Mouse (Mus musculus) neural tube, embryonic 12.5 days (tissue): Measurements from ENCODE around the gene Cdh22. TPM values are rescaled to one million over a fixed set of nuclear protein-coding genes. Genes with fewer than 3 reads are reported as not detected.

Experiments
- ATAC-seq: fragments of 200-750 bp; cut with Nextera tagmentation; 2 replicates; pipeline ENCODE4 v1.8.0; 2017; ENCODE audit warnings: low read depth, mild to moderate bottlenecking, moderate TSS enrichment, moderate library complexity; ENCODE audit not compliant: low FRiP score
- H3K27ac ChIP-seq: fragments of 300-500 bp; sonication (generic); 2 replicates; pipeline ENCODE4 v1.5.1; 2016
- H3K27me3 ChIP-seq: fragments of 300-500 bp; sonication (generic); replicated peaks from 2 replicates; pipeline ENCODE4 v1.6.1; 2016; ENCODE audit warnings: mild to moderate bottlenecking
- H3K36me3 ChIP-seq: fragments of 300-500 bp; sonication (generic); 2 replicates; pipeline ENCODE4 v1.6.1; 2016; ENCODE audit warnings: mild to moderate bottlenecking
- H3K4me1 ChIP-seq: fragments of 300-500 bp; sonication (generic); 2 replicates; pipeline ENCODE4 v1.6.1; 2016
- H3K4me2 ChIP-seq: fragments of 300-500 bp; sonication (generic); replicated peaks from 2 replicates; pipeline ENCODE4 v1.6.1; 2016; ENCODE audit warnings: mild to moderate bottlenecking
- H3K4me3 ChIP-seq: fragments of 300-500 bp; sonication (generic); 2 replicates; pipeline ENCODE4 v1.5.1; 2016
- H3K9ac ChIP-seq: fragments of 300-500 bp; sonication (generic); 2 replicates; pipeline ENCODE4 v1.6.1; 2016; ENCODE audit warnings: mild to moderate bottlenecking
- H3K9me3 ChIP-seq: fragments of 300-500 bp; sonication (generic); 2 replicates; pipeline ENCODE4 v1.6.1; 2016; ENCODE audit warnings: mild to moderate bottlenecking
- WGBS: fragments of 180-500 bp; shearing (Covaris S2); methylation state at CpG from one replicate; pipeline ENCODE4 v1.1.7; 2016; 5-methylcytosine and 5-hydroxymethylcytosine counted together
- polyA plus RNA-seq: library from polyadenylated mRNA; unstranded; fragments of >200 nt; fragmentation: Nextera tagmentation; extraction: Ambion mirVana; gene quantifications from 2 replicates; pipeline ENCODE4 v1.2.1, GENCODE M21; 2016

Gene Cdh22
- polyA plus RNA-seq, 1 experiment from 2014 or later = 10.4 TPM

DNA sequence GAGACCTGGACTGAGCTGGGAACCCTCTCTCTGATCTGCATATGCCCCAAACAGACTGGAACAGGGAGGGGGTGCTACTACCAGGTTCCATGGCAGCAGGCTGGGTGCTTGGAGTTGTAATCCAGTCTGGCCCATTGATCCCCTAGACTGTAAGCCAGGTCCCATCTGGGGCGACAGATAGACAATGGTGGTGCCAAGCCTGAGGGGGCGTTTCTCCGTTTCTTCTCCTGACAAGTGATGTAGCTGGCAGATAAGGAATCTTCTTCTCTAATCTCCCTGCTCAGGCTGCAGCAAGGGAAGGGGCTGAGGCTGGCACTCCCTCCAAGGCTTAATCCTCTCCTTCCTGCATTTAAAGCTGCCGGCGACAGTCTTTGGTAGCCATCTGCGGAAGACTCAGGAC, 37.1 kb downstream of the Cdh22 start:
- H3K36me3 ChIP-seq = no peaks in the 10 kb centered on the region
- H3K4me2 ChIP-seq = no peak overlapping the region
- ATAC-seq = no peak
- H3K4me1 ChIP-seq = peaks cover 53% of the 10 kb centered on the region
- H3K27me3 ChIP-seq = peaks cover 79% of the 10 kb centered on the region
- no peak overlapping the region for H3K4me3 ChIP-seq
- H3K9me3 ChIP-seq = no peaks in the 10 kb centered on the region
- WGBS = 72% methylated on average over 6 of the region's 6 CpGs
- no peak overlapping the region for H3K27ac ChIP-seq
- no peak overlapping the region for H3K9ac ChIP-seq

DNA sequence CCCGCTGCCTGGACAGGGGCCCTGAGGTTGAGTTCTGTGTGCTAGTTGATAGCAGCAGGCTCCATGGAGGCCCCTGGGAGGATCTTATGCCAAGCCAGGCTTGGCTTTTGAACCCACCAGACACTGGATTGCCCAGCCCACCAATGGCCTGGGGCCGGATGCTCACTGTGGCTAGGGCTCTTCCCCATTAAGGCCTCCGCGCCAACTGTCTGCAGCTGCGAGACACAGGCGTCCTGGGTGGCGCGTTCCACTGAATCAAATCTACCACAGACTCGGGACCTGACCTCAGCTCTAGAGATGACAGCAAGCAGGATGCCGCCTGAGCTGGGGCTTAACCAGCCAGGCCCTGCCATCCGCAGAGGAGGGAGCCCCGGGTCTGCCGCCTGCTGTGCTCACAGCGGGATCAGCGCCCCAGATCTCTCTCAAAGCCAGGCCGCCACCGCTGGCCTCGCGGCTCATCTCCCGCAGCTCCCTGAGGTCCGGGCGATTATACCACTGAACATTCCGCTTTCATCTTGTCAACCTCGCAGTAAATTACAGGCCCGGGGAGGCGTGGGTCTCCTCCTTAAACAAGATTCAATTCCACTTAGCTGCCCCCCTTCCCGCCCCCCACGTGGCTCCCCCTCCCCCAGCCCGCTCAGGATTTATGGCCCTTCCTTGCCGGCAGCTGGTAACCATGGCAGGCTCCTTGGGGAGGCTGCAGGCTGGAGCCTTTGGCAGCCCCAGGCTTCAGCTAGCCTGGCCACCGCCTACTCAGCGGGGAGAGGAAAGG, 39.1 kb downstream of the Cdh22 start:
- no peak overlapping the region for H3K9ac ChIP-seq
- peak; percentile 84 for ATAC-seq
- H3K4me3 ChIP-seq = no peak overlapping the region
- H3K4me2 ChIP-seq = peak overlapping the region; percentile 46
- H3K27ac ChIP-seq = peak overlapping the region; percentile 23
- H3K36me3 ChIP-seq = no peaks in the 10 kb centered on the region
- H3K27me3 ChIP-seq = peaks cover 73% of the 10 kb centered on the region
- H3K9me3 ChIP-seq = no peaks in the 10 kb centered on the region
- peaks cover 34% of the 10 kb centered on the region for H3K4me1 ChIP-seq
- 2% methylated on average over 32 of the region's 32 CpGs for WGBS

DNA sequence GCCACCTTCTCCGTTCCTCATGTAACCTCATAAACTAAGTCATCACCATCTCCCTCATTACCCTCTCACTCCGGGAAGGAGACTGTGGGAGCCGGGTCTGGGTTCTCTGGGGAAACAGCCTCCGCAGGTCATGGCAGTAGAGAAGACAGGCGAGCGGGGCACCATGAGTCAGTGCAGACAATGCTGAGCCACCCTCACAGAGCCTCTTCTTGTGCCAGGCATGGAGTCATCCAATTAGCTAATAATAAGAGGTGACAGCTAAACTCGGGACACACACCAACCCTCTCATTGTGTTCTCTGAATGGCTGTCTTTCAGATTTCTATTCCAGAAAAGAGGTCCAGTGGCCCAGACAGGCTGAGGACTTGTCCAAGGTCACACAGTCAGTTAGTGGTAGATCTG, 43.2 kb downstream of the Cdh22 start:
- H3K4me2 ChIP-seq = no peak overlapping the region
- H3K27me3 ChIP-seq = peaks cover 72% of the 10 kb centered on the region
- no peak for ATAC-seq
- H3K9me3 ChIP-seq = no peaks in the 10 kb centered on the region
- no peak overlapping the region for H3K27ac ChIP-seq
- no peaks in the 10 kb centered on the region for H3K36me3 ChIP-seq
- H3K9ac ChIP-seq = no peak overlapping the region
- H3K4me1 ChIP-seq = peaks cover 20% of the 10 kb centered on the region
- no peak overlapping the region for H3K4me3 ChIP-seq
- 59% methylated on average over 7 of the region's 7 CpGs for WGBS

DNA sequence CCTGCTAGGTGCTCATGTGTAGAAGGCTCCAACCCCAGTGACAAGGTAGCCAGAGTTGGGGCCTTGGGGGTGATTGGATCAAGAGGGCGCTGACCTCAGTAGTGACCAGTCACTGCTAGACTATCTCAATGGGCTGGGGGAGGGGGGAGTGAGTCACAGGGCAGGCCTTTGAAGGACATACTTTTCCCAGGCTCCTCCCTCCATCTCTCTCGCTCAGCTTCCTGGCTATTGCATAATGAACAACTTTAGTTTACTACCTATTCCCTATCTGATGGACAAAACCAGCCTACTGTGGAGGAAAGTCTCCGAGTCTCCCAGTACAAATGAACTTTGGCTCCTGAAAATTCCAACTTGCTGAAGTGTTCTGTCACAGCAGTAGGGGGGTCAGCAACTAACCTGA, 45.1 kb downstream of the Cdh22 start:
- no peak overlapping the region for H3K27ac ChIP-seq
- H3K9ac ChIP-seq = no peak overlapping the region
- ATAC-seq = no peak
- no peaks in the 10 kb centered on the region for H3K9me3 ChIP-seq
- WGBS = 77% methylated on average over 3 of the region's 3 CpGs
- H3K4me3 ChIP-seq = no peak overlapping the region
- peaks cover 2% of the 10 kb centered on the region; the same call in 1 of the 2 replicates for H3K4me1 ChIP-seq
- no peaks in the 10 kb centered on the region for H3K36me3 ChIP-seq
- H3K27me3 ChIP-seq = peaks cover 83% of the 10 kb centered on the region
- no peak overlapping the region for H3K4me2 ChIP-seq

GRCm38 (mm10) chr2:165187648-165188380, 46.8 kb downstream of the Cdh22 start:
- Histone ChIP-seq H3K27ac (no peak overlapping the region), H3K9ac (no peak overlapping the region), H3K4me1 (peaks cover 15% of the 10 kb centered on the region), H3K36me3 (no peaks in the 10 kb centered on the region), H3K9me3 (no peaks in the 10 kb centered on the region), H3K4me2 (no peak overlapping the region), H3K4me3 (no peak overlapping the region), H3K27me3 (peaks cover 75% of the 10 kb centered on the region)
- ATAC-seq = no peak
- WGBS = 76% methylated on average over 9 of the region's 9 CpGs

GRCm38 (mm10) chr2:165184015-165184633, 50.5 kb downstream of the Cdh22 start:
- WGBS = 35% methylated on average over 9 of the region's 9 CpGs
- Histone ChIP-seq H3K9me3 (no peaks in the 10 kb centered on the region), H3K4me3 (no peak overlapping the region), H3K36me3 (no peaks in the 10 kb centered on the region), H3K4me2 (no peak overlapping the region; the same call in 1 of the 2 replicates), H3K4me1 (peaks cover 32% of the 10 kb centered on the region), H3K27ac (no peak overlapping the region), H3K27me3 (peaks cover 82% of the 10 kb centered on the region), H3K9ac (no peak overlapping the region)
- ATAC-seq = peak; percentile 70

- H3K4me1 ChIP-seq = peaks cover 40% of the 10 kb centered on the region
- no peak for ATAC-seq
- H3K4me2 ChIP-seq = no peak overlapping the region
- H3K4me3 ChIP-seq = no peak overlapping the region
- 60% methylated on average over 11 of the region's 11 CpGs for WGBS
- H3K36me3 ChIP-seq = no peaks in the 10 kb centered on the region
- no peaks in the 10 kb centered on the region for H3K9me3 ChIP-seq
- no peak overlapping the region for H3K9ac ChIP-seq
- H3K27ac ChIP-seq = no peak overlapping the region
- peaks cover 82% of the 10 kb centered on the region for H3K27me3 ChIP-seq
These were observed 52.3 kb downstream of the Cdh22 start for GRCm38 (mm10) chr2:165182085-165182976.

DNA sequence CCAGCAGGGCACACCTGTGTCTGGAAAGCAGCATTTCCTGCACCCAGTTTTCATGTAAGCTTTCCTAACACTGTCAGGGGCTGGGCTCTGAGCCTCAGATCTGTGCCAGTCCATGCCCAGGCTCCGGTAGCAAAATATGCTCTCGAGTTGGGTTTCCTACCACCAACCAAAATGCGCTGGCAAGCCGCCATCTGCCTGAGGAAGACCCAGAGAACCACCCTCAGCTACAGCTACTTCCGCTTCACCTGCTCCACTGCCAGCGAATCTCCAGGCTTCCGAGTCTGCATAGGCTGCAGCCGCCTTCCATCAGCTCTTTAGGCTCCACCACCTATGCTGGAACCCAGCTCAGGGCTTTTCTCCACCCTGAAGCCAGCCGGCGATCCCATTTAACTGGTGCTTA, 55.4 kb downstream of the Cdh22 start:
- H3K27ac ChIP-seq = no peak overlapping the region
- no peak overlapping the region for H3K4me2 ChIP-seq
- H3K9me3 ChIP-seq = no peaks in the 10 kb centered on the region
- no peak for ATAC-seq
- no peak overlapping the region for H3K4me3 ChIP-seq
- H3K9ac ChIP-seq = no peak overlapping the region
- peaks cover 50% of the 10 kb centered on the region for H3K4me1 ChIP-seq
- peaks cover 73% of the 10 kb centered on the region for H3K27me3 ChIP-seq
- H3K36me3 ChIP-seq = no peaks in the 10 kb centered on the region
- 60% methylated on average over 10 of the region's 10 CpGs for WGBS

DNA sequence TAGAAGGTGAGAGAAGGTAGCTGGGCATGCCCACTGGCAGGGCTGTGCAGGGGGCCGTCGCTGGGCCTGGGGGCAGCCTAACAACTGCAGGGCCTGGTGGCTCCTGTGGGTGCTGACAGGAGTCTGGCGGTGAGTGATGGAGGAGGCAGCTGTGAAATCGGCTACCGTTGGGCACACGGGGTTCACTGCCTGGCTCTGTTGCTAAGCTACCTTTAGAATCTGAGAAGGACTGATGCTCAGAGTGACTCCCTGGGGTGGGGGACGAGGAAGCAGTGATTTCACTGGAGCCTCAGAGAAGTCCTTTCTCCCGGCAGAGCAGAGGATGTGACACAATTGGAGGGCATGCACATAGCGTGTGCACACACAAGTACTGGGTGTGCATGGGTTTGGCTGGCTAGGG, 57.7 kb downstream of the Cdh22 start:
- H3K27me3 ChIP-seq = peaks cover 72% of the 10 kb centered on the region

GRCm38 (mm10) chr2:165166664-165167435, 67.8 kb downstream of the Cdh22 start:
- no peak overlapping the region for H3K9ac ChIP-seq
- H3K9me3 ChIP-seq = no peaks in the 10 kb centered on the region
- WGBS = 12% methylated on average over 18 of the region's 18 CpGs
- peaks cover 32% of the 10 kb centered on the region for H3K4me1 ChIP-seq
- ATAC-seq = 0 out of 2 replicates have a peak, but pooled peaks have one; percentile 27
- H3K4me2 ChIP-seq = no peak overlapping the region
- no peak overlapping the region for H3K4me3 ChIP-seq
- peaks cover 46% of the 10 kb centered on the region for H3K27me3 ChIP-seq
- no peak overlapping the region for H3K27ac ChIP-seq
- H3K36me3 ChIP-seq = no peaks in the 10 kb centered on the region

More for the DNA sequence above, 57.7 kb downstream of the Cdh22 start:
- H3K4me1 ChIP-seq = peaks cover 40% of the 10 kb centered on the region
- H3K36me3 ChIP-seq = no peaks in the 10 kb centered on the region
- no peak overlapping the region for H3K9ac ChIP-seq
- 0 out of 2 replicates have a peak overlapping the region, but pooled peaks have one; percentile 10 for H3K4me2 ChIP-seq
- H3K27ac ChIP-seq = 0 out of 2 replicates have a peak overlapping the region, but pooled peaks have one; percentile 15
- ATAC-seq = peak; percentile 77
- 9% methylated on average over 9 of the region's 9 CpGs for WGBS
- H3K9me3 ChIP-seq = no peaks in the 10 kb centered on the region
- H3K4me3 ChIP-seq = no peak overlapping the region

DNA sequence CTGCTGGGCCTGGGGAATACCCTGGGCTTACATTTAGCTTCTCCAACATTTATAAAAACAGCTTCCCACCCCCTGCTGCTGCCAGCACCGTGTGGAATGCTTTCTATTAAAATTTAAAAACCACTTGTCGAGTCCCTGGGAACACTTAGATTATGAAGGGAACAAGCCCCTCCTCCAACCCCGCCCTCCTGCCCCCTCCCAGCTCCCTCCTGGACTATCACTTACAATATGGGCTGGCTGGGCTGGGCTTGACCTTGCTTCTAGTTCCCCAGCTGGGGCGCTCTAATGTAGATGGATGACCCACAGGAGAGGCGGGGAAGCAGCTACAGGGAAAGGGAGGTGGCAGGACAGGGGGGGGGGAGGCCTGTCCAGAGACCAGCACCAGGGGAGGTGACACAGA, 72.4 kb downstream of the Cdh22 start:
- no peak overlapping the region for H3K4me2 ChIP-seq
- H3K27me3 ChIP-seq = peaks cover 30% of the 10 kb centered on the region
- H3K36me3 ChIP-seq = no peaks in the 10 kb centered on the region
- H3K9ac ChIP-seq = no peak overlapping the region
- no peak overlapping the region for H3K4me3 ChIP-seq
- ATAC-seq = no peak
- WGBS = 4% methylated on average over 5 of the region's 5 CpGs
- no peak overlapping the region for H3K27ac ChIP-seq
- no peaks in the 10 kb centered on the region for H3K9me3 ChIP-seq
- H3K4me1 ChIP-seq = peaks cover 53% of the 10 kb centered on the region
